Mouse (Mus musculus) bone marrow macrophage, adult 2 months (primary cell): ENCODE measurements around the gene Shank2. TPM values are rescaled to one million over a fixed set of nuclear protein-coding genes. Genes with fewer than 3 reads are reported as not detected.

Experiments
- H3K27ac ChIP-seq: 2 replicates; pipeline ENCODE4 v1.5.1; 2012; ENCODE audit warnings: low read depth, low read length; ENCODE audit not compliant: insufficient read depth
- H3K4me1 ChIP-seq: 2 replicates; pipeline ENCODE4 v1.6.1; 2012; ENCODE audit warnings: low read length; ENCODE audit not compliant: control insufficient read depth, insufficient read depth
- H3K4me3 ChIP-seq: 2 replicates; pipeline ENCODE4 v1.5.1; 2012; ENCODE audit warnings: mild to moderate bottlenecking, low read length, moderate library complexity; ENCODE audit not compliant: insufficient read depth
- CTCF ChIP-seq: IDR thresholded peaks from 2 replicates; pipeline ENCODE4 v1.5.1; 2012; ENCODE audit warnings: low read depth, mild to moderate bottlenecking, low read length, moderate library complexity
- POLR2A ChIP-seq: IDR thresholded peaks from 2 replicates; pipeline ENCODE4 v1.6.1; 2012; ENCODE audit warnings: mild to moderate bottlenecking, low read depth, low read length, borderline replicate concordance
- polyA plus RNA-seq: library from polyadenylated mRNA; stranded (reverse); fragments of >200 nt; gene quantifications from 2 replicates; pipeline ENCODE4 v1.2.4, GENCODE M21; 2012; ENCODE audit not compliant: missing spikeins, insufficient read depth, insufficient read length

Gene Shank2
- polyA plus RNA-seq, 1 experiment, result not detected

GRCm38 (mm10) chr7:144251250-144251649, 249.5 kb downstream of the Shank2 start:
- H3K4me1 ChIP-seq, result no peaks in the 10 kb centered on the region
- H3K27ac ChIP-seq, result no peak overlapping the region
- no peak overlapping the region for H3K4me3 ChIP-seq
- no peak for TF ChIP-seq POLR2A
- no peak for TF ChIP-seq CTCF

DNA sequence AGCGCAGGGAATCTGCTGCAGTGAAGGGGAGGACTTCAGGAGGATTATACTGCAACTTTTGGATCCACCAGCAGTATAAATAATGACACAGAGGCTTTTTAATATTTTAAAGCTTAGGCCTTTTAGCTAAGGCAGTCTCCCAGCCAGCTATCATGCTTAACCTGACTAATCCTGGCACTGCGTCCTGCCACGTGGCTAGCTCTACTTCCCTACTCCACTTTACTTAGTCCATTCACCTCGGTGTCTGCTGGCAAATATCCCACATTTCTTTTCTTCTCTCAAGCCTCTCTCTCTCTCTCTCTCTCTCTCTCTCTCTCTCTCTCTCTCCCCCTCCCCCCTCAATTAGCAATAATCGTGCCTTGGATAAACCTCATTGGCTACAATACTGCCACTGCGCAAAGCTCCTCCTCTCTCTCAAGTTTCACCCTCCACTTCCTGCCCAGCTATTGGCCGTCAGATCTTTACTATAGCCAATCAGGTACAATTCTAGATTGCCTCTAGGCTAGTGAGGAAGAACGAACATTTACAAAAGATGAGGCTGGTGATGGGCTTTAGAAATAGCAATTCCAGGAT, 253.0 kb downstream of the Shank2 start:
- Histone ChIP-seq H3K4me3 (no peak overlapping the region), H3K27ac (no peak overlapping the region), H3K4me1 (no peaks in the 10 kb centered on the region)

DNA sequence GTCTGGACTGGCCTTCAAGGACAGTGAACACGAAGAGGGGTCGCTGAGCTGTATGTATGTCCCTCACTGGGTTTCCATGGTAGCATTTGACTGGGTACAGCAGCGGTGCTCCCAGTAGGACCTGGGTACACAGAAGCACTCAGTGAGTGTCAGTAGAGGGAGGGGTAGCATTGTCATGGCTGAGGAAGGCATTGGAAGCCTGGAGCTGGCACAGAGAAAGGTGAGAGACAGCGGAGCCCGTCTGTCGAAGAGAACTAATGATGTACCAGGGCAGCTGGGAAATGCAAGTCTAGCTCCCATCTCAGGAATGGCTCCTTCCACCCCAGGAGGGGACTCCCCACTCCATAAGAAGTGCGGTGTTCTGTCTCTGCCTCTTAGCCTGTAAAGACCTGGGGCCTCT, 256.1 kb downstream of the Shank2 start:
- Histone ChIP-seq H3K27ac (no peak overlapping the region), H3K4me3 (no peak overlapping the region), H3K4me1 (no peaks in the 10 kb centered on the region)
- TF ChIP-seq POLR2A (no peak), CTCF (no peak)

More for the DNA sequence above, 253.0 kb downstream of the Shank2 start:
- TF ChIP-seq CTCF (no peak), POLR2A (no peak)

GRCm38 (mm10) chr7:144258332-144258731, 256.6 kb downstream of the Shank2 start:
- no peak for TF ChIP-seq CTCF
- no peak for TF ChIP-seq POLR2A
- H3K4me1 ChIP-seq, result no peaks in the 10 kb centered on the region
- no peak overlapping the region for H3K4me3 ChIP-seq
- no peak overlapping the region for H3K27ac ChIP-seq

DNA sequence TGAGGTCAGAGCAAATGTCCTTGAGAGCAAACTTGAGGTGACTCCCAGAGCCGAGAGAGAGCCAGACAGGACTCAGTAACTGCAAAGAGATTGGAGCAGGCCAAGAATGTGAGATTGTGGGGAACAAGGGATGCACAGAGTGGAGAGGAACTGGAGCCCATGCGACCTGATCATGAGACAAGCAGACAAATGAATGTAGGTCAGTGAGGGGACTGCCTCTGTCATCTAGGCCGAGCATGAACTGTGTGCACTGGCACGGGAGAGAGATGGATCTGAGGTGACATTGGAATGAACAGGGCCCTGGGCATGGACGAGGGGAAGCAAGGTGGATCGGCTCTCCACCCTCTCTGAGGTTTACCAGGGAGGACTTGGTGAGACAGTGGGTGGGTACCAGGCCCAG, 260.9 kb downstream of the Shank2 start:
- no peaks in the 10 kb centered on the region for H3K4me1 ChIP-seq
- H3K27ac ChIP-seq, result no peak overlapping the region
- no peak overlapping the region for H3K4me3 ChIP-seq
- no peak for TF ChIP-seq CTCF

- no peak overlapping the region for H3K27ac ChIP-seq
These were observed 265.0 kb downstream of the Shank2 start for GRCm38 (mm10) chr7:144266745-144267144.

GRCm38 (mm10) chr7:144268329-144268728, 266.6 kb downstream of the Shank2 start:
- TF ChIP-seq CTCF (no peak), POLR2A (no peak)
- Histone ChIP-seq H3K27ac (no peak overlapping the region), H3K4me1 (no peaks in the 10 kb centered on the region), H3K4me3 (no peak overlapping the region)

More at GRCm38 (mm10) chr7:144266745-144267144, 265.0 kb downstream of the Shank2 start:
- no peak overlapping the region for H3K4me3 ChIP-seq
- H3K4me1 ChIP-seq, result no peaks in the 10 kb centered on the region
- TF ChIP-seq POLR2A (no peak), CTCF (no peak)

GRCm38 (mm10) chr7:144268778-144269177, 267.1 kb downstream of the Shank2 start:
- Histone ChIP-seq H3K27ac (no peak overlapping the region), H3K4me3 (no peak overlapping the region), H3K4me1 (no peaks in the 10 kb centered on the region)
- TF ChIP-seq POLR2A, result no peak
- TF ChIP-seq CTCF, result no peak

DNA sequence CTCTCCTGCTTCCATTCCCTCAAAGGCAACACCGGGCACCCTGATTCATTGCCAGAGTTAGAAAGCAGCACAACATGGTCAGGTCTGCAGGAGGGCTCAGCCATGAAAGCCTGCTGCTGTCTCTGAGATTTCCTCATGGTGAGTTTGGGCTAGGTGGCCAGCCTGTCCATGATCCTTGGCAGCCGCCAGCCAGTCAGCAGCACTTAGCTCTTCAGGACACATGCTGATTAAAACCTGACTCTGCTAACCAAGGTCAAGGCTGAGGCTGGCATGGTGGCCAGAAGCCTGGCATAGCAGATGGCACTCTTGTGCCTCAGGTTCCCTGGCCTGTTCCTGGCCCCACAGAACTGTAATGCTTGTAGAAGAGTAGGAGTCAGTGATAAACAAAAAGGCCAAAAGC, 269.3 kb downstream of the Shank2 start:
- TF ChIP-seq POLR2A (no peak), CTCF (no peak)
- no peak overlapping the region for H3K27ac ChIP-seq
- no peaks in the 10 kb centered on the region for H3K4me1 ChIP-seq
- H3K4me3 ChIP-seq, result no peak overlapping the region

- Histone ChIP-seq H3K4me1 (no peaks in the 10 kb centered on the region), H3K4me3 (no peak overlapping the region)
- TF ChIP-seq POLR2A (no peak), CTCF (no peak)
These were observed 277.0 kb downstream of the Shank2 start for GRCm38 (mm10) chr7:144278703-144279102.

DNA sequence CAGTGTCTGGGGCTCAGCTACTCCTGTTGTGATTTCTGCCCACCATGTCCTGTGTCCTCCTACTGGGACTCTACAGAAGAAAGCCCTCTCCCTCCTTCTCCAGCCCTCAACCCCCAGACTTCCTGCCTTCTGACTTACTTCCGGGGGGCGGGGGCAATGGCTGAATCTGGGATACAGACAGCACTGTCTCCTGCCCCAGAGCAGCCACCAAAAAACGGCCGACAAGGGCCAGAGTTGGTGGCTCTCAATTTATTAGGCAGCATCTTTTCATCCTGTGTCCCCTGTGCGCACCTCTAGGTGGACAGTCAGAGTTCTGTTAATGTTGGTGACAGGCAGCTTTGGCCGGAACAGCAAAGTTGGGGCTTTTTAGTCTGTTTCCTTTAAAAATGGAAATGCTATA, 282.0 kb downstream of the Shank2 start:
- H3K4me1 ChIP-seq, result no peaks in the 10 kb centered on the region
- H3K27ac ChIP-seq, result no peak overlapping the region
- no peak overlapping the region for H3K4me3 ChIP-seq
- TF ChIP-seq CTCF (no peak), POLR2A (no peak)

More at GRCm38 (mm10) chr7:144278703-144279102, 277.0 kb downstream of the Shank2 start:
- H3K27ac ChIP-seq, result no peak overlapping the region
